Mouse (Mus musculus): ENCODE measurements around the gene Pax6. TPM values are rescaled to one million over a fixed set of nuclear protein-coding genes. Genes with fewer than 3 reads are reported as not detected.

Gene Pax6
- polyA plus RNA-seq, 1 experiment from 2014 or later = 0.63 TPM

GRCm38 (mm10) chr2:105683771-105684410 is 15.2 kb downstream of the Pax6 start:
- Histone ChIP-seq H3K4me1 (replicated peaks; ENCODE audit: control insufficient read depth, insufficient read depth) (no peaks in the 10 kb centered on the region), H3K4me2 (replicated peaks; ENCODE audit: low read depth) (no peak overlapping the region), H3K9ac (ENCODE audit: low read length) (no peak overlapping the region), H3K4me3 (ENCODE audit: low read depth, low read length) (no peak overlapping the region), H3K36me3 (ENCODE audit: control insufficient read depth, insufficient read depth, low read length) (no peaks in the 10 kb centered on the region), H3K9me3 (ENCODE audit: control insufficient read depth, low read length) (no peaks in the 10 kb centered on the region), H3K27ac (replicated peaks) (no peak overlapping the region), H3K27me3 (ENCODE audit: control insufficient read depth, insufficient read depth, low read length) (peaks cover 21% of the 10 kb centered on the region)
- TF ChIP-seq EP300 (optimal IDR thresholded peaks at IDR 0.05) (no peak), CTCF (IDR thresholded peaks at IDR 0.05; ENCODE audit: low read depth) (no peak)
- no peak for ATAC-seq (ENCODE audit: low FRiP score, low TSS enrichment)
- DNase-seq (ENCODE audit: low spot score) = peak; percentile 11
- WGBS = 3% methylated on average over 22 of the region's 22 CpGs

GRCm38 (mm10) chr2:105684991-105685650 is 16.4 kb downstream of the Pax6 start:
- Histone ChIP-seq H3K9me3 (ENCODE audit: control insufficient read depth, low read length) (no peaks in the 10 kb centered on the region), H3K9ac (ENCODE audit: low read length) (no peak overlapping the region), H3K4me1 (replicated peaks; ENCODE audit: control insufficient read depth, insufficient read depth) (no peaks in the 10 kb centered on the region), H3K4me3 (ENCODE audit: low read depth, low read length) (no peak overlapping the region), H3K4me2 (replicated peaks; ENCODE audit: low read depth) (no peak overlapping the region), H3K36me3 (ENCODE audit: control insufficient read depth, insufficient read depth, low read length) (no peaks in the 10 kb centered on the region), H3K27ac (replicated peaks) (no peak overlapping the region), H3K27me3 (ENCODE audit: control insufficient read depth, insufficient read depth, low read length) (peaks cover 27% of the 10 kb centered on the region)
- DNase-seq (ENCODE audit: low spot score) (peak; percentile 12), ATAC-seq (ENCODE audit: low FRiP score, low TSS enrichment) (no peak)
- TF ChIP-seq CTCF (IDR thresholded peaks at IDR 0.05; ENCODE audit: low read depth) (no peak), EP300 (optimal IDR thresholded peaks at IDR 0.05) (no peak)
- WGBS = 7% methylated on average over 11 of the region's 11 CpGs

- Histone ChIP-seq H3K4me1 (replicated peaks; ENCODE audit: control insufficient read depth, insufficient read depth) (no peaks in the 10 kb centered on the region), H3K4me2 (replicated peaks; ENCODE audit: low read depth) (no peak overlapping the region), H3K36me3 (ENCODE audit: control insufficient read depth, insufficient read depth, low read length) (no peaks in the 10 kb centered on the region), H3K9ac (ENCODE audit: low read length) (no peak overlapping the region), H3K9me3 (ENCODE audit: control insufficient read depth, low read length) (no peaks in the 10 kb centered on the region), H3K27me3 (ENCODE audit: control insufficient read depth, insufficient read depth, low read length) (peaks cover 26% of the 10 kb centered on the region), H3K4me3 (ENCODE audit: low read depth, low read length) (no peak overlapping the region), H3K27ac (replicated peaks) (no peak overlapping the region)
- ATAC-seq (ENCODE audit: low FRiP score, low TSS enrichment) (no peak), DNase-seq (ENCODE audit: low spot score) (peak; percentile 11)
- TF ChIP-seq CTCF (IDR thresholded peaks at IDR 0.05; ENCODE audit: low read depth) (no peak), EP300 (optimal IDR thresholded peaks at IDR 0.05) (no peak)
- 3% methylated on average over 11 of the region's 11 CpGs for WGBS
Observed at GRCm38 (mm10) chr2:105685651-105686050, 17.0 kb downstream of the Pax6 start.

GRCm38 (mm10) chr2:105686363-105687316 is 17.9 kb downstream of the Pax6 start:
- peak; percentile 13 for DNase-seq (ENCODE audit: low spot score)
- Histone ChIP-seq H3K36me3 (ENCODE audit: control insufficient read depth, insufficient read depth, low read length) (no peaks in the 10 kb centered on the region), H3K9me3 (ENCODE audit: control insufficient read depth, low read length) (no peaks in the 10 kb centered on the region), H3K27ac (replicated peaks) (no peak overlapping the region), H3K4me2 (replicated peaks; ENCODE audit: low read depth) (no peak overlapping the region), H3K4me1 (replicated peaks; ENCODE audit: control insufficient read depth, insufficient read depth) (no peaks in the 10 kb centered on the region), H3K27me3 (ENCODE audit: control insufficient read depth, insufficient read depth, low read length) (peaks cover 19% of the 10 kb centered on the region), H3K4me3 (ENCODE audit: low read depth, low read length) (no peak overlapping the region), H3K9ac (ENCODE audit: low read length) (no peak overlapping the region)
- WGBS = 5% methylated on average over 35 of the region's 36 CpGs
- ATAC-seq (ENCODE audit: low FRiP score, low TSS enrichment) = no peak
- TF ChIP-seq CTCF (IDR thresholded peaks at IDR 0.05; ENCODE audit: low read depth) = no peak
- TF ChIP-seq EP300 (optimal IDR thresholded peaks at IDR 0.05) = no peak

GRCm38 (mm10) chr2:105687317-105687991 is 18.8 kb downstream of the Pax6 start:
- Histone ChIP-seq H3K9ac (ENCODE audit: low read length) (no peak overlapping the region), H3K36me3 (ENCODE audit: control insufficient read depth, insufficient read depth, low read length) (no peaks in the 10 kb centered on the region), H3K4me3 (ENCODE audit: low read depth, low read length) (peak overlapping the region; percentile 6; the same call in 1 of the 2 replicates), H3K27ac (replicated peaks) (no peak overlapping the region), H3K27me3 (ENCODE audit: control insufficient read depth, insufficient read depth, low read length) (peaks cover 24% of the 10 kb centered on the region), H3K4me1 (replicated peaks; ENCODE audit: control insufficient read depth, insufficient read depth) (no peaks in the 10 kb centered on the region), H3K4me2 (replicated peaks; ENCODE audit: low read depth) (no peak overlapping the region; the same call in 1 of the 2 replicates), H3K9me3 (ENCODE audit: control insufficient read depth, low read length) (no peaks in the 10 kb centered on the region)
- WGBS = 2% methylated on average over 13 of the region's 13 CpGs
- peak; percentile 65; the same call in 1 of the 2 replicates for ATAC-seq (ENCODE audit: low FRiP score, low TSS enrichment)
- peak; percentile 62 for TF ChIP-seq CTCF (IDR thresholded peaks at IDR 0.05; ENCODE audit: low read depth)
- TF ChIP-seq EP300 (optimal IDR thresholded peaks at IDR 0.05) = no peak
- DNase-seq (ENCODE audit: low spot score) = peak; percentile 58
